Mouse (Mus musculus) midbrain, embryonic 16.5 days (tissue): Measurements from ENCODE around the gene Tlr5. TPM values are rescaled to one million over a fixed set of nuclear protein-coding genes. Genes with fewer than 3 reads are reported as not detected.

Source experiments
- ATAC-seq: fragments of 200-750 bp; cut with Nextera tagmentation; 2 replicates; pipeline ENCODE4 v1.8.0; 2017; ENCODE audit warnings: moderate TSS enrichment
- H3K27ac ChIP-seq: fragments of 300-500 bp; sonication (generic); 2 replicates; pipeline ENCODE4 v1.5.1; 2014; ENCODE audit warnings: mild to moderate bottlenecking, low read length, mixed read lengths
- H3K27me3 ChIP-seq: fragments of 300-500 bp; sonication (generic); 2 replicates; pipeline ENCODE4 v1.6.1; 2014; ENCODE audit warnings: low read depth, low read length, mixed read lengths; ENCODE audit not compliant: control insufficient read depth, insufficient read depth
- H3K36me3 ChIP-seq: fragments of 300-500 bp; sonication (generic); 2 replicates; pipeline ENCODE4 v1.6.1; 2014; ENCODE audit warnings: mild to moderate bottlenecking, low read length, moderate library complexity, mixed read lengths; ENCODE audit not compliant: control insufficient read depth, insufficient read depth
- H3K4me1 ChIP-seq: fragments of 300-500 bp; sonication (generic); 2 replicates; pipeline ENCODE4 v1.6.1; 2014; ENCODE audit warnings: mild to moderate bottlenecking, low read length, mixed read lengths; ENCODE audit not compliant: control insufficient read depth, insufficient read depth
- H3K4me2 ChIP-seq: fragments of 300-500 bp; sonication (generic); 2 replicates; pipeline ENCODE4 v1.6.1; 2014; ENCODE audit warnings: mild to moderate bottlenecking, low read length, mixed read lengths
- H3K4me3 ChIP-seq: fragments of 300-500 bp; sonication (generic); 2 replicates; pipeline ENCODE4 v1.5.1; 2014; ENCODE audit warnings: low read depth, mild to moderate bottlenecking, low read length, moderate library complexity, mixed read lengths
- H3K9ac ChIP-seq: fragments of 300-500 bp; sonication (generic); 2 replicates; pipeline ENCODE4 v1.6.1; 2014; ENCODE audit warnings: low read depth, low read length, mixed read lengths
- H3K9me3 ChIP-seq: fragments of 300-500 bp; sonication (generic); replicated peaks from 2 replicates; pipeline ENCODE4 v1.6.1; 2014; ENCODE audit warnings: mild to moderate bottlenecking, low read length, mixed read lengths; ENCODE audit not compliant: control insufficient read depth, poor library complexity, severe bottlenecking
- WGBS: fragments of 180-500 bp; shearing (Covaris S2); extraction: QIAGEN DNeasy Blood & Tissue Kit; methylation state at CpG from one replicate; pipeline ENCODE4 v1.1.7; 2014; 5-methylcytosine and 5-hydroxymethylcytosine counted together
- polyA plus RNA-seq: library from polyadenylated mRNA; unstranded; fragments of >200 nt; fragmentation: Nextera tagmentation; extraction: Ambion mirVana; gene quantifications from 2 replicates; pipeline ENCODE4 v1.2.1, GENCODE M21; 2015

Tlr5 gene
- polyA plus RNA-seq, 1 experiment from 2014 or later: 0.20 TPM

- Histone ChIP-seq H3K4me3 (no peak overlapping the region), H3K36me3 (no peaks in the 10 kb centered on the region), H3K27ac (peak overlapping the region; percentile 61), H3K27me3 (no peaks in the 10 kb centered on the region), H3K9ac (peak overlapping the region; percentile 8; the same call in 1 of the 2 replicates), H3K4me1 (peaks cover 15% of the 10 kb centered on the region), H3K4me2 (no peak overlapping the region), H3K9me3 (no peaks in the 10 kb centered on the region)
- WGBS: 26% methylated on average over 8 of the region's 8 CpGs
- peak; percentile 72 for ATAC-seq
These were observed 35.8 kb upstream of the Tlr5 start for GRCm38 (mm10) chr1:182918718-182919346.

GRCm38 (mm10) chr1:182922824-182923223, 31.8 kb upstream of the Tlr5 start:
- Histone ChIP-seq H3K36me3 (no peaks in the 10 kb centered on the region), H3K4me3 (no peak overlapping the region), H3K9ac (no peak overlapping the region), H3K4me1 (peaks cover 15% of the 10 kb centered on the region), H3K27me3 (no peaks in the 10 kb centered on the region), H3K27ac (peak overlapping the region; percentile 52; the same call in 1 of the 2 replicates), H3K4me2 (no peak overlapping the region), H3K9me3 (no peaks in the 10 kb centered on the region)
- 46% methylated on average over 4 of the region's 4 CpGs for WGBS
- no peak for ATAC-seq

- H3K4me3 ChIP-seq: no peak overlapping the region
- peaks cover 4% of the 10 kb centered on the region; the same call in 1 of the 2 replicates for H3K4me1 ChIP-seq
- no peaks in the 10 kb centered on the region for H3K27me3 ChIP-seq
- H3K9ac ChIP-seq: no peak overlapping the region
- ATAC-seq: no peak
- H3K9me3 ChIP-seq: no peaks in the 10 kb centered on the region
- 89% methylated on average over 6 of the region's 6 CpGs for WGBS
- no peaks in the 10 kb centered on the region for H3K36me3 ChIP-seq
- no peak overlapping the region for H3K4me2 ChIP-seq
- H3K27ac ChIP-seq: no peak overlapping the region
These were observed 28.1 kb upstream of the Tlr5 start for GRCm38 (mm10) chr1:182926465-182926864.

GRCm38 (mm10) chr1:182927878-182928851, 26.4 kb upstream of the Tlr5 start:
- no peak overlapping the region for H3K27ac ChIP-seq
- no peak overlapping the region for H3K9ac ChIP-seq
- no peaks in the 10 kb centered on the region for H3K27me3 ChIP-seq
- H3K4me3 ChIP-seq: no peak overlapping the region
- 89% methylated on average over 19 of the region's 19 CpGs for WGBS
- no peak for ATAC-seq
- H3K4me1 ChIP-seq: no peaks in the 10 kb centered on the region
- H3K9me3 ChIP-seq: no peaks in the 10 kb centered on the region
- H3K36me3 ChIP-seq: no peaks in the 10 kb centered on the region
- H3K4me2 ChIP-seq: no peak overlapping the region

- Histone ChIP-seq H3K9ac (no peak overlapping the region), H3K4me2 (no peak overlapping the region), H3K36me3 (no peaks in the 10 kb centered on the region), H3K4me3 (no peak overlapping the region), H3K9me3 (no peaks in the 10 kb centered on the region), H3K4me1 (no peaks in the 10 kb centered on the region), H3K27ac (no peak overlapping the region), H3K27me3 (no peaks in the 10 kb centered on the region)
- ATAC-seq: no peak
- 44% methylated on average over 4 of the region's 6 CpGs for WGBS
These were observed 19.1 kb upstream of the Tlr5 start for GRCm38 (mm10) chr1:182935469-182935868.

- Histone ChIP-seq H3K4me2 (no peak overlapping the region), H3K4me1 (peaks cover 3% of the 10 kb centered on the region), H3K9ac (no peak overlapping the region), H3K36me3 (no peaks in the 10 kb centered on the region), H3K4me3 (no peak overlapping the region), H3K9me3 (no peaks in the 10 kb centered on the region), H3K27me3 (no peaks in the 10 kb centered on the region), H3K27ac (no peak overlapping the region)
- 78% methylated on average over 10 of the region's 10 CpGs for WGBS
- ATAC-seq: no peak
These were observed 17.0 kb upstream of the Tlr5 start for GRCm38 (mm10) chr1:182937486-182938120.

GRCm38 (mm10) chr1:182941921-182942320, 12.7 kb upstream of the Tlr5 start:
- 74% methylated on average over 2 of the region's 2 CpGs for WGBS
- ATAC-seq: no peak
- H3K4me1 ChIP-seq: peaks cover 3% of the 10 kb centered on the region

GRCm38 (mm10) chr1:182943911-182944310, 10.7 kb upstream of the Tlr5 start:
- Histone ChIP-seq H3K27ac (no peak overlapping the region), H3K9me3 (no peaks in the 10 kb centered on the region), H3K36me3 (no peaks in the 10 kb centered on the region), H3K9ac (no peak overlapping the region), H3K4me1 (peaks cover 3% of the 10 kb centered on the region), H3K4me2 (no peak overlapping the region), H3K4me3 (no peak overlapping the region), H3K27me3 (no peaks in the 10 kb centered on the region)
- 88% methylated on average over 3 of the region's 3 CpGs for WGBS
- ATAC-seq: no peak

More at GRCm38 (mm10) chr1:182941921-182942320, 12.7 kb upstream of the Tlr5 start:
- H3K36me3 ChIP-seq: no peaks in the 10 kb centered on the region
- H3K4me2 ChIP-seq: no peak overlapping the region
- no peak overlapping the region for H3K27ac ChIP-seq
- H3K9me3 ChIP-seq: no peaks in the 10 kb centered on the region
- no peak overlapping the region for H3K4me3 ChIP-seq
- no peaks in the 10 kb centered on the region for H3K27me3 ChIP-seq
- H3K9ac ChIP-seq: no peak overlapping the region
